Mouse (Mus musculus): ENCODE measurements around the gene Cblc. TPM values are rescaled to one million over a fixed set of nuclear protein-coding genes. Genes with fewer than 3 reads are reported as not detected.

Cblc gene
- polyA plus RNA-seq, 1 experiment = 17.1 TPM

DNA sequence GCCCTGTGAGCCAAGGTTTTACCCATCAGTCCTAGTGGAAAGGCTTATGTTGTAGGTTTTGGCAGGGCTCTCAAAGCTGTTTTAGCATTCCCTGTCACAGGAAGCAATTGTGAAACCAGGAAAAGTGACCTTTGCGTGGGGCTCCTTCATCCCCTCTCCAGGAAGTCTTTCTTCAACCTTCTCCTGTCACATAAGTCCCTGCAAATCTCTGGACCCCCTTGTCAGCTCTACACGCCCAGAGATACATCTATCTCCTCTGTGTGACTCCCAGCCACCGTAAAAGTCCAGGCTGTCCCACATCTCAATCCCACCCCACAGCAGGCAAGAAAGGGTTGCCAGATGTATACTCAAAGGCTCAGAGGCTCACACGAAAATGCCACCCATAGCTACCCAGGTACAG, 24.9 kb downstream of the Cblc start:
- peak overlapping the region; percentile 69 for H3K4me3 ChIP-seq (ENCODE audit: low read depth, low read length)
- TF ChIP-seq EP300 (IDR thresholded peaks at IDR 0.05; ENCODE audit: insufficient read depth, low read depth, low read length) = no peak
- no peaks in the 10 kb centered on the region for H3K27me3 ChIP-seq (ENCODE audit: control insufficient read depth, insufficient read depth, low read length, poor library complexity, severe bottlenecking)
- peak overlapping the region; percentile 66 for H3K27ac ChIP-seq (ENCODE audit: insufficient read depth, low read length)
- peaks cover 7% of the 10 kb centered on the region for H3K9me3 ChIP-seq (replicated peaks; ENCODE audit: control insufficient read depth, insufficient read depth, low read length, poor library complexity, severe bottlenecking)
- peaks cover 4% of the 10 kb centered on the region for H3K36me3 ChIP-seq (ENCODE audit: control insufficient read depth, insufficient read depth, low read length, poor library complexity, severe bottlenecking)
- peaks cover 4% of the 10 kb centered on the region for H3K4me1 ChIP-seq (ENCODE audit: control insufficient read depth, insufficient read depth, low read length)
- H3K9ac ChIP-seq (ENCODE audit: low read depth, poor library complexity, severe bottlenecking) = peak overlapping the region; percentile 77; the same call in 1 of the 2 replicates

DNA sequence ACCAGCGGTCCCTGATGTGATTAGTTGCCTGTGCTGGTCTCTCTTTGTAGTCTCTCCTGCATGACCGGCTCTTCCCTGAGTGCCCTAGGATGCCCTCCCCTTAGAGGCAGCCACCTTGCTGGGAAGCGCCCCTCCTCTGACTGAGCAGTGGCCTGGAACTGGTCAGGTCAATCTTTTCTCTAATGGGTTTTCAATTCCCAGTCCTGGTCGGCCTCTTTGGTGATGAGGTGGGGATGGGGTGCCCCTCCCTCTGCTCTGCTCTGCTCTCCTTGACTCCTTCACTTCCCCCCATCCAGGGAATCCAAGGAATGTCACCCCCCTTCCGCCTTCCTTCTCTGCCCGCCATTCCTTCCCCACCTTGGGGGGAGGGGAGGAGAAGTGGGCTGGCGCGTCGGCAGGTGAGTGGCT, 25.6 kb downstream of the Cblc start, which contains the start of gene Bcam:
TSS of gene Bcam (minus strand) at position 33 of the 408 bp plus-strand sequence.
- peak within 1 kb of the TSS; percentile 69 for H3K4me3 ChIP-seq (ENCODE audit: low read depth, low read length)

DNA sequence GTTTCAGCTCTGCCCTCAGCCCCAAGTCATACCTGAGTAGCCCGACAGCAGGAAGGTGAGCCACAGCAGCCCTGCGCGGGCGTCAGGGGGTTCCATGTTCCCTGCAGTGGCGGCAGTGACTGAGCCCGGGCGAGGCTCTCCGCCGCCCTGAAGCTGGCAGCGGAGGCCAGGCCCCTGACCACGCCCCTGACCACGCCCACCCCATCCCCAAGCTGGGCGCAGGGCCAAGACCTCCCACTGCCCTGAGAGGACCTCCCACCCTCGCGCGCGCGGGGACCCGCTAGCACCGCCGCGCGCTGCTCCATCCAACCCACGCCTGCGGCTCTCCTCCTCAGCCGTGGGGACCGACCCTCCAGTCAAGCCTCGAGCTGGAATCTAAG, 26.2 kb downstream of the Cblc start:
- Histone ChIP-seq H3K9ac (ENCODE audit: low read depth, poor library complexity, severe bottlenecking) (peak overlapping the region; percentile 77), H3K27me3 (ENCODE audit: control insufficient read depth, insufficient read depth, low read length, poor library complexity, severe bottlenecking) (no peaks in the 10 kb centered on the region), H3K27ac (ENCODE audit: insufficient read depth, low read length) (peak overlapping the region; percentile 86), H3K4me1 (ENCODE audit: control insufficient read depth, insufficient read depth, low read length) (peaks cover 4% of the 10 kb centered on the region), H3K4me3 (ENCODE audit: low read depth, low read length) (peak overlapping the region; percentile 69), H3K9me3 (replicated peaks; ENCODE audit: control insufficient read depth, insufficient read depth, low read length, poor library complexity, severe bottlenecking) (0 out of 2 replicates have a peak, but pooled peaks cover 5% of the 10 kb centered on the region), H3K36me3 (ENCODE audit: control insufficient read depth, insufficient read depth, low read length, poor library complexity, severe bottlenecking) (peaks cover 16% of the 10 kb centered on the region)
- TF ChIP-seq CTCF (IDR thresholded peaks at IDR 0.05; ENCODE audit: low read depth, low read length) (no peak), POLR2A (IDR thresholded peaks at IDR 0.05; ENCODE audit: insufficient read depth, low read length) (peak; percentile 77), EP300 (IDR thresholded peaks at IDR 0.05; ENCODE audit: insufficient read depth, low read depth, low read length) (0 out of 2 replicates have a peak, but pooled peaks have one; percentile 3)

More for the DNA sequence above, 25.6 kb downstream of the Cblc start, which contains the start of gene Bcam:
- Histone ChIP-seq H3K27me3 (ENCODE audit: control insufficient read depth, insufficient read depth, low read length, poor library complexity, severe bottlenecking) (no peaks in the 10 kb centered on the region), H3K36me3 (ENCODE audit: control insufficient read depth, insufficient read depth, low read length, poor library complexity, severe bottlenecking) (peaks cover 10% of the 10 kb centered on the region), H3K4me1 (ENCODE audit: control insufficient read depth, insufficient read depth, low read length) (peaks cover 4% of the 10 kb centered on the region), H3K9ac (ENCODE audit: low read depth, poor library complexity, severe bottlenecking) (peak within 1 kb of the TSS; percentile 77), H3K9me3 (replicated peaks; ENCODE audit: control insufficient read depth, insufficient read depth, low read length, poor library complexity, severe bottlenecking) (peaks cover 6% of the 10 kb centered on the region), H3K27ac (ENCODE audit: insufficient read depth, low read length) (peak within 1 kb of the TSS; percentile 86)
- TF ChIP-seq CTCF (IDR thresholded peaks at IDR 0.05; ENCODE audit: low read depth, low read length) = no peak
- peak; percentile 95 for TF ChIP-seq EP300 (IDR thresholded peaks at IDR 0.05; ENCODE audit: insufficient read depth, low read depth, low read length)

DNA sequence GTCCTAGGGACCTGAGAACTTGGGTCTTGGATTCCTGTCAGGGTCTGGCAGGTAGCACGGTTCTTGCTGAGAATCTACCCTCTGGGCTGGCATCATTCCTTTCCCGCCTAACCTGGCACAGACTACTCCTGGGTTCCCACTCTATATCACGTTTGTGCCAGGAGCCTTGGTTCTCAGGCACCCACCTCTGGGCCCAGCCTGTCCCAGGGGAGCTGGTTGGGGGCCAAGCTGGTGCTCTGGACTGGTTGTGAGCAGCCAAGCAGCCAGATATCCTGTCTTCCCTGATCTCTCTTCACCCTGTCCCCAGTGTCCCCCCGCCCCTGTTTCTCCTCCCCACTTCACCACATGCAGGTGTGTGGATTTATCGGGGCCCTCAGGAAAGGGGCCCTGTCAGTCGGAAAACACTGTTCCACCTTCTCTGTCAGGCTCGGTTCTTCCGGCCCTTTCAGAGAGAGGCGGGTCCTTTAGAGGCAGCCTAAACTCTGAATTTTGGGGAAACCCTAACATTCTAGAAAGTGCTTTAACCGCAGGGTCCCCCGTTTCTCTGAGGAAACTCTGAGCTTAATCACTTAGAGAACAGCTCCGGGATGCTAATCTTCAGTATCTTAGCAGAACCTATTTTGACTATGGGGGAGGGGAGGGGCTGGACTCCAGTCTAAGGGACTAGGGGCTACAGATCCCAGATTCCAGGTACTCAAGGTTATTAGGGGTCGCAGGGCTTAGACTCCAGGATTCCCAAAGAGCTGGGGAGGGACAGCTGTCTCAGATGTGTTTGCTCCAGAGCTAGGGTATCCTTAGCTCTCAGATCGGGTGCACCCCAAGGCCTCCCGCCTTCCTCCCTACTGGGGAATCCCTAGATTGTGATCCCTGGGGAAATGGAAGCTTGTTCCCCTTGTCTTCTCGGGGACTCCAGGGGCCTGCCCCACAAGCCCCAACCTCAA, 26.9 kb downstream of the Cblc start:
- Histone ChIP-seq H3K27ac (ENCODE audit: insufficient read depth, low read length) (peak overlapping the region; percentile 50), H3K4me1 (ENCODE audit: control insufficient read depth, insufficient read depth, low read length) (peaks cover 4% of the 10 kb centered on the region), H3K27me3 (ENCODE audit: control insufficient read depth, insufficient read depth, low read length, poor library complexity, severe bottlenecking) (no peaks in the 10 kb centered on the region), H3K9me3 (replicated peaks; ENCODE audit: control insufficient read depth, insufficient read depth, low read length, poor library complexity, severe bottlenecking) (0 out of 2 replicates have a peak, but pooled peaks cover 6% of the 10 kb centered on the region), H3K4me3 (ENCODE audit: low read depth, low read length) (peak overlapping the region; percentile 69), H3K36me3 (ENCODE audit: control insufficient read depth, insufficient read depth, low read length, poor library complexity, severe bottlenecking) (peaks cover 18% of the 10 kb centered on the region), H3K9ac (ENCODE audit: low read depth, poor library complexity, severe bottlenecking) (peak overlapping the region; percentile 77)
- no peak for TF ChIP-seq POLR2A (IDR thresholded peaks at IDR 0.05; ENCODE audit: insufficient read depth, low read length)
- TF ChIP-seq CTCF (IDR thresholded peaks at IDR 0.05; ENCODE audit: low read depth, low read length) = no peak

DNA sequence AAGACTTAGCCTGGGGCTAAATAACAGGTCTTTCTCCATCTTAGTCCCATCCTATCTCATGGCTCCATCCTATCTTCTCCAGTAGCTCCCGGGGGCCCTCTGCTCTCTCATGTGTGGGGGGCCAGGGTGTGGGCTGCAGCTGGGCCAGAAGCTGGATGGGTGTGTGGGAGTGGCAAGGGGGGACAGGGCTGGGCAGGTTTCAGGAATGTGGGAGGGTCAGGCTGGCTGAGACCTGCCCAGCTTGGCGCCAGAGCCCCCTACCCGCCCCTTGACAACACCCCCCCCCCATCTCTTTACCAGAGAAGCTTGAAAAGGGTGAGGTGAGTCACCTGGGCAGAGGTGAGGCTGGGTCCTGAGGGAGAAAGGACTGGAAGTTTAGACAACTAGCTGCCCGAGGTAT, 27.6 kb downstream of the Cblc start:
- Histone ChIP-seq H3K36me3 (ENCODE audit: control insufficient read depth, insufficient read depth, low read length, poor library complexity, severe bottlenecking) (peaks cover 24% of the 10 kb centered on the region), H3K9ac (ENCODE audit: low read depth, poor library complexity, severe bottlenecking) (peak overlapping the region; percentile 77), H3K4me1 (ENCODE audit: control insufficient read depth, insufficient read depth, low read length) (peaks cover 4% of the 10 kb centered on the region), H3K27ac (ENCODE audit: insufficient read depth, low read length) (peak overlapping the region; percentile 20; the same call in 1 of the 2 replicates), H3K4me3 (ENCODE audit: low read depth, low read length) (peak overlapping the region; percentile 69), H3K9me3 (replicated peaks; ENCODE audit: control insufficient read depth, insufficient read depth, low read length, poor library complexity, severe bottlenecking) (peaks cover 10% of the 10 kb centered on the region; the same call in 1 of the 2 replicates), H3K27me3 (ENCODE audit: control insufficient read depth, insufficient read depth, low read length, poor library complexity, severe bottlenecking) (no peaks in the 10 kb centered on the region)
- TF ChIP-seq POLR2A (IDR thresholded peaks at IDR 0.05; ENCODE audit: insufficient read depth, low read length) (no peak), CTCF (IDR thresholded peaks at IDR 0.05; ENCODE audit: low read depth, low read length) (no peak), EP300 (IDR thresholded peaks at IDR 0.05; ENCODE audit: insufficient read depth, low read depth, low read length) (0 out of 2 replicates have a peak, but pooled peaks have one; percentile 71)

DNA sequence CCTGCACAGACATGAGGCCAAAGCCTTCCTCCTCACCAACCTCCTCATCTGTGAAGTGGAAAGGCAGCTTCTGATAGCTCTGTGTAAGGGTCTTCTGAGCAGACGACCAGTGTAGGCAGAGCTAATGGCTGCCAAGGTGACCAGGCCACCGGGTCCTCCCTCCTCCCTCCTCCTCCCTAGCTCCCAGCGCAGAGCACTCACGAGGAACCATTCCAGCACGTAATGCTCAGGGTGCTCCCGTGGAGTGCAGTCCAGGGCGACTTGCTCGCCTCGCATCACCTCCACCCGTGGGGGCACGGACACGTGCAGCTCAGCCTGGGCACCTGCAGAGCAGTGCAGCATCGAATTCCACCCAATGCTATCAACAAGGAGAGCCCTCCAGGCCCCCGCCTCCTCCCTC, 28.4 kb downstream of the Cblc start:
- H3K9ac ChIP-seq (ENCODE audit: low read depth, poor library complexity, severe bottlenecking) = peak overlapping the region; percentile 77
- no peaks in the 10 kb centered on the region for H3K27me3 ChIP-seq (ENCODE audit: control insufficient read depth, insufficient read depth, low read length, poor library complexity, severe bottlenecking)
- peaks cover 15% of the 10 kb centered on the region for H3K9me3 ChIP-seq (replicated peaks; ENCODE audit: control insufficient read depth, insufficient read depth, low read length, poor library complexity, severe bottlenecking)
- no peak overlapping the region for H3K27ac ChIP-seq (ENCODE audit: insufficient read depth, low read length)
- no peak overlapping the region for H3K4me3 ChIP-seq (ENCODE audit: low read depth, low read length)
- peaks cover 4% of the 10 kb centered on the region for H3K4me1 ChIP-seq (ENCODE audit: control insufficient read depth, insufficient read depth, low read length)
- TF ChIP-seq EP300 (IDR thresholded peaks at IDR 0.05; ENCODE audit: insufficient read depth, low read depth, low read length) = no peak
- peaks cover 31% of the 10 kb centered on the region for H3K36me3 ChIP-seq (ENCODE audit: control insufficient read depth, insufficient read depth, low read length, poor library complexity, severe bottlenecking)

Data from ES-Bruce4 (cell line).